ENCODE assay signal across 8 mouse cellular contexts in genomic region chr12:26191268-26191981, GRCm38 (mm10).
DNase-seq lines count a peak whose midpoint lies in the region; ATAC-seq lines count a peak whose summit lies in the region.

No protein-coding gene starts in this region.

- DNase-seq in heart, adult 18-20 months, result no peak
- DNase-seq in adrenal gland, postnatal 25 days, result peak; percentile 9
- DNase-seq in embryo, embryonic 11 days, result peak; percentile 30
- DNase-seq in layer of hippocampus, postnatal 25 days (ENCODE audit: extremely low spot score in 1 of 2, low spot score in 1 of 2), result peak; percentile 22 to 53
- no peak for DNase-seq in gastrocnemius, postnatal 25 days
- DNase-seq in MN1 (ENCODE audit: low spot score), result no peak
- no peak for DNase-seq in gastrocnemius, postnatal 4 days (ENCODE audit: low spot score in 2 of 2)

- no peak for ATAC-seq in heart, embryonic 14.5 days (ENCODE audit: insufficient number of reproducible peaks, insufficient read depth, low FRiP score, low read depth)

- H3K4me1 ChIP-seq in heart, embryonic 14.5 days (ENCODE audit: control insufficient read depth in 2 of 2, insufficient read depth in 2 of 2, low read length in 2 of 2), result peaks cover 9 to 10% of the 10 kb centered on the region in 2 experiments; a peak in 3 of 4 replicates

- no peaks in the 10 kb centered on the region for H3K36me3 ChIP-seq in heart, embryonic 14.5 days (ENCODE audit: control insufficient read depth, insufficient read depth, low read length)

- no peaks in the 10 kb centered on the region for H3K9me3 ChIP-seq in heart, embryonic 14.5 days (ENCODE audit: control insufficient read depth, low read length)

- no peak overlapping the region; the same call in 1 of the 2 replicates for H3K9ac ChIP-seq in heart, embryonic 14.5 days (ENCODE audit: low read length)

- 26% methylated on average over 15 of the region's 15 CpGs for WGBS in heart, embryonic 14.5 days

- no peak overlapping the region for H3K27ac ChIP-seq in heart, embryonic 14.5 days (replicated peaks in 1 of 2; ENCODE audit: control insufficient read depth in 1 of 2, insufficient read depth in 1 of 2, low read depth in 2 of 2, low read length in 2 of 2)

- H3K4me3 ChIP-seq in heart, embryonic 14.5 days (ENCODE audit: control insufficient read depth in 1 of 2, insufficient read depth in 1 of 2, low read depth in 1 of 2, low read length in 2 of 2), result no peak overlapping the region

- peak overlapping the region; percentile 23 for H3K4me2 ChIP-seq in heart, embryonic 14.5 days (ENCODE audit: low read length)

- H3K27me3 ChIP-seq in heart, embryonic 14.5 days (ENCODE audit: control insufficient read depth, insufficient read depth, low read length), result no peaks in the 10 kb centered on the region

Comparison
In these comparisons a context has a peak if more than half of its experiments do, and no peak if none do; other contexts are left out.
1. DNase-seq: peak in adrenal gland, postnatal 25 days (single experiment), embryo, embryonic 11 days (single experiment) and layer of hippocampus, postnatal 25 days (2 of 2); none in heart, adult 18-20 months (0 of 2), gastrocnemius, postnatal 25 days (single experiment), MN1 (single experiment) and gastrocnemius, postnatal 4 days (0 of 2).